ENCODE assay signal across 8 mouse cellular contexts in genomic region chr10:116582738-116583137, GRCm38 (mm10). TPM values are rescaled to one million over a fixed set of nuclear protein-coding genes. Genes with fewer than 3 reads are reported as not detected.
A peak's percentile ranks its signal among the peaks of the same experiment; 100 is the strongest.
DNase-seq lines count a peak whose midpoint lies in the region; ATAC-seq and TF ChIP-seq lines count a peak whose summit lies in the region.

No protein-coding gene starts in this region.

- peak overlapping the region; percentile 96 for H3K4me3 ChIP-seq in forebrain, postnatal 0 days (ENCODE audit: low read depth, low read length)
- peak overlapping the region; percentile 87 for H3K4me3 ChIP-seq in intestine, postnatal 0 days (ENCODE audit: low read depth, low read length)
- H3K4me3 ChIP-seq in lung, embryonic 16.5 days (ENCODE audit: low read length): peak overlapping the region; percentile 13; the same call in 1 of the 2 replicates

- peak; percentile 21 for DNase-seq in adrenal gland, adult 2 months
- DNase-seq in adrenal gland, adult 8-10 months: no peak
- DNase-seq in NIH3T3 (ENCODE audit: low read depth): peak; percentile 38
- DNase-seq in forebrain, postnatal 0 days: no peak
- DNase-seq in right cerebral cortex, postnatal 36 days (ENCODE audit: low spot score in 2 of 2): peak; percentile 9 to 22
- DNase-seq in urinary bladder, adult 18-20 months (ENCODE audit: low spot score in 2 of 2): no peak

- H3K27me3 ChIP-seq in forebrain, postnatal 0 days (ENCODE audit: insufficient read depth, low read length): no peaks in the 10 kb centered on the region
- H3K27me3 ChIP-seq in intestine, postnatal 0 days (replicated peaks; ENCODE audit: control insufficient read depth, insufficient read depth, low read length): no peaks in the 10 kb centered on the region
- H3K27me3 ChIP-seq in lung, embryonic 16.5 days (ENCODE audit: control insufficient read depth, insufficient read depth, low read depth, low read length): no peaks in the 10 kb centered on the region

- no peak for TF ChIP-seq CTCF in forebrain, postnatal 0 days (IDR thresholded peaks at IDR 0.05; ENCODE audit: low read depth)
- no peak for TF ChIP-seq CTCF in intestine, postnatal 0 days (IDR thresholded peaks at IDR 0.05; ENCODE audit: low read depth)

- H3K27ac ChIP-seq in forebrain, postnatal 0 days (ENCODE audit: low read depth, low read length): no peak overlapping the region
- H3K27ac ChIP-seq in intestine, postnatal 0 days (ENCODE audit: low read depth, low read length): no peak overlapping the region
- no peak overlapping the region for H3K27ac ChIP-seq in lung, embryonic 16.5 days (ENCODE audit: low read length)

- H3K36me3 ChIP-seq in forebrain, postnatal 0 days (ENCODE audit: insufficient read depth): 0 out of 2 replicates have a peak, but pooled peaks cover 7% of the 10 kb centered on the region
- H3K36me3 ChIP-seq in intestine, postnatal 0 days (ENCODE audit: control insufficient read depth, insufficient read depth): no peaks in the 10 kb centered on the region
- H3K36me3 ChIP-seq in lung, embryonic 16.5 days (ENCODE audit: control insufficient read depth, insufficient read depth, low read length): peaks cover 3% of the 10 kb centered on the region; the same call in 1 of the 2 replicates

- 33% methylated on average over 6 of the region's 6 CpGs for WGBS in forebrain, postnatal 0 days
- WGBS in intestine, postnatal 0 days: 26% methylated on average over 6 of the region's 6 CpGs
- 24% methylated on average over 6 of the region's 6 CpGs for WGBS in lung, embryonic 16.5 days

- H3K9me3 ChIP-seq in forebrain, postnatal 0 days (ENCODE audit: low read length): no peaks in the 10 kb centered on the region
- no peaks in the 10 kb centered on the region for H3K9me3 ChIP-seq in intestine, postnatal 0 days (ENCODE audit: control insufficient read depth)
- H3K9me3 ChIP-seq in lung, embryonic 16.5 days (ENCODE audit: control insufficient read depth, low read length): no peaks in the 10 kb centered on the region

- 0 out of 2 replicates have a peak, but pooled peaks cover 6% of the 10 kb centered on the region for H3K4me1 ChIP-seq in forebrain, postnatal 0 days (ENCODE audit: insufficient read depth)
- H3K4me1 ChIP-seq in intestine, postnatal 0 days (replicated peaks; ENCODE audit: control insufficient read depth, insufficient read depth, low read length): no peaks in the 10 kb centered on the region
- H3K4me1 ChIP-seq in lung, embryonic 16.5 days (replicated peaks; ENCODE audit: control insufficient read depth, insufficient read depth, low read length): peaks cover 6% of the 10 kb centered on the region; the same call in 1 of the 2 replicates

- ATAC-seq in forebrain, postnatal 0 days: no peak
- no peak for ATAC-seq in intestine, postnatal 0 days
- no peak for ATAC-seq in lung, embryonic 16.5 days (ENCODE audit: low read depth)

- no peak overlapping the region for H3K9ac ChIP-seq in forebrain, postnatal 0 days
- no peak overlapping the region for H3K9ac ChIP-seq in intestine, postnatal 0 days (ENCODE audit: low read depth, low read length)
- no peak overlapping the region for H3K9ac ChIP-seq in lung, embryonic 16.5 days (ENCODE audit: low read length)

- H3K4me2 ChIP-seq in forebrain, postnatal 0 days (ENCODE audit: low read depth): peak overlapping the region; percentile 71
- peak overlapping the region; percentile 84 for H3K4me2 ChIP-seq in intestine, postnatal 0 days (replicated peaks; ENCODE audit: low read depth)
- H3K4me2 ChIP-seq in lung, embryonic 16.5 days (ENCODE audit: low read depth, low read length): peak overlapping the region; percentile 72

RNA-seq across cellular contexts. Expression of gene Cnot2, which starts 1.4 kb away (rescaled TPM):
- 10 to 100 TPM; 63.6 to 76.5 TPM for total RNA-seq in adrenal gland, adult 2 months (2021)
- 12.3 and 12.6 TPM in 2 replicates for polyA plus RNA-seq in adrenal gland, adult 2 months (2012; rRNA removed)
- 10 to 100 TPM; 57.5 to 91.3 (median 78.9) TPM for total RNA-seq in adrenal gland, adult 8-10 months (2022)
- total RNA-seq in forebrain, postnatal 0 days (2014; rRNA removed): 96.5 and 111 TPM in 2 replicates
- polyA plus RNA-seq in forebrain, postnatal 0 days (2015; fragmentation: Nextera tagmentation; extraction: Ambion mirVana): 72.5 and 75.8 TPM in 2 replicates
- 26.6 and 28.1 TPM in 2 replicates for polyA plus RNA-seq in intestine, postnatal 0 days (2015; fragmentation: Nextera tagmentation; extraction: Ambion mirVana)
- 97.7 and 100 TPM in 2 replicates for polyA plus RNA-seq in lung, embryonic 16.5 days (2015; fragmentation: Nextera tagmentation; extraction: Ambion mirVana)

Comparison
In these comparisons a context has a peak if more than half of its experiments do, and no peak if none do; other contexts are left out.
1. DNase-seq: peak in adrenal gland, adult 2 months (single experiment), NIH3T3 (single experiment) and right cerebral cortex, postnatal 36 days (2 of 2); none in adrenal gland, adult 8-10 months (single experiment), forebrain, postnatal 0 days (single experiment) and urinary bladder, adult 18-20 months (0 of 2).
2. H3K4me3 ChIP-seq: peak in every context shown above with its lines; median percentile 96 in forebrain, postnatal 0 days; 87 in intestine, postnatal 0 days; 13 in lung, embryonic 16.5 days.
3. Peak in every context shown above with its lines, with median percentiles within 50 percentile points of each other: H3K4me2 ChIP-seq.